Mouse (Mus musculus) heart, postnatal 36 days (tissue): Measurements from ENCODE around the gene C730034F03Rik. TPM values are rescaled to one million over a fixed set of nuclear protein-coding genes. Genes with fewer than 3 reads are reported as not detected.

Source experiments
- DNase-seq, 2 experiments: peaks; one replicate each; pipeline ENCODE4 v3.0.0; 2021 to 2022
- intact Hi-C: fragments of 180-260 bp; cut with DNase I; formaldehyde crosslinking; loops from one replicate; pipeline ENCODE4 v1.15.1; 2025
- total RNA-seq, 2 experiments: library from RNA; stranded (reverse); gene quantifications; 2 replicates each; pipeline ENCODE4 v1.2.3; 2021

Gene C730034F03Rik
- total RNA-seq, 2 experiments from 2014 or later: 1.6 to 2.8 TPM

DNA sequence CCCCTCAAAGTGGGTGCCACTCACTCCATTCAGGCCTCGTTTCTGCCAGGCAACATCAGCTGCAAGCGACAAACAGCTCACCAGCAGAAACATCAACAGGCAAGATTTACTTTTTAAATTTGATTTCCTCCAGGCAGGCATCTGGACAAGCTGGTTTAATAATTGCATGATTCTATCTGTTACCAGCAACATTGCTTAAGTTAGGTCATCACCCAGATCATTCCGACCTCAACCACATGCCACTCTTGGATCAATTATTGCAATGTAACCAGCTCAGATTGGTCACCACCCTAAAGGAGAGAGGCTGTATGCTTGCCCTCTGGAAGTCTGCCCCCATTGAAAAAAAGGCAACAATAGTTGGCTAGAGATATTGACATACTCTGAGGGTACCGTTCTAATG, 42.1 kb downstream of the C730034F03Rik start:
- intact Hi-C loops: no loop called here
- DNase-seq: no peak

DNA sequence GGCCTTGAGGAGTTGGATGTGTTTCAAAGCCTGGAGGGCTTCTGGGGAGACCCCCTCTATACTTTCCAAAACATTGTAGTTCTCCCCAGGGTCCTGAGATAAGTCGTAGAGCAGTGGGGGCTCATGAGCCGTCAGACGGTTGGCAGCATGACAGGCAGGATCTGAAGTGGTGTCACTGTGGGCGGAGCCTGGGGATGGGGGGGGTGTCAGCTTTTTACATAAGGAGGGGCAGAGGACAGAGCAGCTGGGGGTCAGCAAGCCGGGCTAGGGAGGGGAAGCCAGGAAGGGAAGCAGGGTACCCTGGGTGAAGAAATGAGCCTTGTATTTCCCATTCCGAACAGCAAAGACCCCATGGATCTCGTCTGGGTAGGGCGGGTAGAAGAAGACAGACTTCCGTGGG, 44.0 kb downstream of the C730034F03Rik start:
- no peak for DNase-seq
- intact Hi-C loops: no loop called here

DNA sequence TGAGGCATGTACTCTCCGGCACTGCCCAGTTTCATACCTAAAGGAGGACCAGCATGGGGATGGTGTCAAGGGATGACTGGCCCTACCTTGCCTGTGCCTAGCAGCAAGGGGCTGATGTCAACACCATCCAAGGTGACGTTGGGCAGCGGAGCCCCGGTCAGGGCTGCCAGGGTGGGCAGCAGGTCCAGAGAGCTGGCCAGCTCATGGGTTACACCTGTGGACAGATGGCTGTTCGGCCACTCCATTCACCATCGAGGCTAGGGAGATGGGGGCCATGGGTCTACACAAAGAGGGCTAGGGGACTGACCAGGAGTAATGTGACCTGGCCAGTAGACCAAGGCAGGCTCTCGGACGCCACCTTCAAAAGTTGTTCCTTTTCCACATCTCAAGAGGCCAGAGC, 44.5 kb downstream of the C730034F03Rik start:
- DNase-seq: no peak
- intact Hi-C loops: no loop called here

GRCm38 (mm10) chr15:89474596-89475292, 45.4 kb downstream of the C730034F03Rik start:
- DNase-seq: no peak
- intact Hi-C loops: no loop called here

DNA sequence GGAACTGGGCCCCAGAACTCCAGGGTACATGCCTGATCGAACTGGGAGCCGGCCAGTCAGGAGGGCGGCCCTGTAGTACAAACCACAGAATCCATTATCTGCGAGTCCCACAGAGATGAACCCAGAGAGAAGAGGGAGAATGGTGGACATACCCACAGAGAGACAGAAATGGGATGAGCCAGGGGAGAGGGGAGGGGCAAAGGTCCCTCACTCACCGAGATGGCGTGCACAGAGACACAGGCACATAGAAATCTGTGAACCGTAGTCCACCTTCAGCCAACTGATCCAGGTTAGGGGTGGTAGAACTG, 45.9 kb downstream of the C730034F03Rik start:
- intact Hi-C loops: no loop called here
- no peak for DNase-seq

DNA sequence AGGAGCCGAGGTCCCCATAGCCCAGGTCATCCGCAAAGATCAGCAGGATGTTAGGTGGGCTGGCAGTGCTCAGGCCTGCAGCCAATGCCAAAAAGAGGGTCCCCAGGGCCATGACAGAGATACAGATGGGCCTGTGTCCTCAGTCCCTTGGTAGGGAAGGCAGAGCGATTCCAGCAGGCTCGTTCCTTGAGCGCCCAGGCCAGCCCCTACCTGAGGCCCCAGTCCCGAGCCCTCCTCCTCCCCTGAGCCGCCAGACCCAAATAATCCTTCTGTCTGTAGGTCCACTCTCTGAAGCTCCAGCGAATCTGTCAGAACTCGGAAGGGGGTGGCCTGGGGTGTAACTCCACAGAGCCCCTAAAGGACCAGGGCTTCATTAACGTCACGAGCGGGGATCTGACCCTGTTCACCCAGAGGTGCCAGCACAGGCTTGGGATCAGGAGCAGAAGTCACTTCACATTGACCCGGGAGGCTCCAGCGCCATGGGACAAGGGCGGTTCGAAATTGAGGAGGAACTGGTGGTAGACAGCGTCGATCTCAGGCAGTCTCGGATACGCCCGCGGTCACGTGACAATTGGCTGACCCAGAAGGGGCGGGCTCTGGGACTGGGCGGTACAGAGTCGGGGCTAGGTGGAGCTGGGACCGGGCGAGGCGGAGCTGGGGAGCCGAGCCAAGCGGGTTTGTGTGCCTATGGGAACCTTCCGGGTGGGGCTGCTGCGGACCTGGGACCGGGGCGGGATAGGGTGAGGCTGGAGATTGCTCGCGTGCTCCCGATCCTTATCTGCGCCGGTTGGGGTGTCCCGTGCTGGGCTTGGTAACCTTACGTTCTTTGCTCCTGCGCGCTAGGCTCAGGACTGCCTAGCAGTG, 46.5 kb downstream of the C730034F03Rik start:
- peak; percentile 94 for DNase-seq
- intact Hi-C loops: no loop called here

GRCm38 (mm10) chr15:89476475-89476815, 47.1 kb downstream of the C730034F03Rik start:
- intact Hi-C loops: no loop called here
- DNase-seq: no peak

GRCm38 (mm10) chr15:89477091-89477491, 47.7 kb downstream of the C730034F03Rik start, which contains the start of gene Arsa:
Gene Arsa, minus strand, starts transcription at chr15:89477425.
- intact Hi-C loops: loop anchor here (1.0 kb wide), 1 partner anchor 21 kb away; no protein-coding TSS in a partner anchor

GRCm38 (mm10) chr15:89477806-89478205, 48.4 kb downstream of the C730034F03Rik start:
- no peak for DNase-seq
- intact Hi-C loops: loop anchor here (1.0 kb wide), 1 partner anchor 20 kb away; no protein-coding TSS in a partner anchor

More at GRCm38 (mm10) chr15:89477091-89477491, 47.7 kb downstream of the C730034F03Rik start, which contains the start of gene Arsa:
- peak; percentile 28 to 34 for DNase-seq

GRCm38 (mm10) chr15:89478622-89479021, 49.2 kb downstream of the C730034F03Rik start:
- DNase-seq: no peak
- intact Hi-C loops: no loop called here

Other genes starting within 250 kb of the C730034F03Rik start
- gene Plxnb2, start 248.8 kb upstream of the C730034F03Rik start, total RNA-seq: 100 to 1,000 TPM in 1 of 2 experiments, 10 to 100 TPM in 1; 92.4 to 100 TPM
- 10 to 100 TPM in 1 of 2 experiments, 1 to 10 TPM in 1; 8.9 to 10.5 TPM for gene Dennd6b, start 233.1 kb upstream of the C730034F03Rik start, total RNA-seq
- gene Ppp6r2, start 218.0 kb upstream of the C730034F03Rik start, total RNA-seq: 10 to 100 TPM; 70.5 to 72.5 TPM
- 10 to 100 TPM; 65.7 to 75.5 TPM for gene Sbf1, start 114.3 kb upstream of the C730034F03Rik start, total RNA-seq
- not detected for gene Adm2, start 106.9 kb upstream of the C730034F03Rik start, total RNA-seq
- not detected for gene Miox, start 95.2 kb upstream of the C730034F03Rik start, total RNA-seq
- gene Lmf2, start 73.9 kb upstream of the C730034F03Rik start, total RNA-seq: 10 to 100 TPM; 29.0 to 33.2 TPM
- 10 to 100 TPM; 50.4 to 58.6 TPM for gene Ncaph2, start 73.9 kb upstream of the C730034F03Rik start, total RNA-seq
- 10 to 100 TPM; 25.2 to 28.2 TPM for gene Sco2, start 55.7 kb upstream of the C730034F03Rik start, total RNA-seq
- gene Tymp, start 52.5 kb upstream of the C730034F03Rik start, total RNA-seq: under 1 TPM; 0.41 to 0.64 TPM
- under 1 TPM; 0.97 to 0.98 TPM for gene Odf3b, start 50.3 kb upstream of the C730034F03Rik start, total RNA-seq
- not detected for gene Klhdc7b, start 44.7 kb upstream of the C730034F03Rik start, total RNA-seq
- gene Syce3, start 19.1 kb upstream of the C730034F03Rik start, total RNA-seq: not detected
- 100 to 1,000 TPM; 573 to 577 TPM for gene Cpt1b, start 3.7 kb upstream of the C730034F03Rik start, total RNA-seq
- 10 to 100 TPM; 14.5 to 17.8 TPM for gene Gm44502, start 107 bp downstream of the C730034F03Rik start, total RNA-seq
- 10 to 100 TPM; 51.2 to 57.0 TPM for gene Chkb, start 319 bp downstream of the C730034F03Rik start, total RNA-seq
- gene Mapk8ip2, start 24.3 kb downstream of the C730034F03Rik start, total RNA-seq: under 1 TPM; 0.05 to 0.33 TPM
- gene Arsa, start 47.8 kb downstream of the C730034F03Rik start, total RNA-seq: 10 to 100 TPM; 12.2 to 14.1 TPM
- gene Shank3, start 70.0 kb downstream of the C730034F03Rik start, total RNA-seq: 10 to 100 TPM; 47.0 to 56.3 TPM
- under 1 TPM; 0.25 to 0.68 TPM for gene Acr, start 138.7 kb downstream of the C730034F03Rik start, total RNA-seq
- 1 to 10 TPM; 4.4 to 5.4 TPM for gene Rabl2, start 162.3 kb downstream of the C730034F03Rik start, total RNA-seq